Mouse (Mus musculus): ENCODE measurements at regions not wholly inside any gene's neighbourhood (a gene's known extent, or its start where the extent isn't known, plus 50 kb on each side); places are given as distances from the start of the nearest gene placed in this dataset.

DNA sequence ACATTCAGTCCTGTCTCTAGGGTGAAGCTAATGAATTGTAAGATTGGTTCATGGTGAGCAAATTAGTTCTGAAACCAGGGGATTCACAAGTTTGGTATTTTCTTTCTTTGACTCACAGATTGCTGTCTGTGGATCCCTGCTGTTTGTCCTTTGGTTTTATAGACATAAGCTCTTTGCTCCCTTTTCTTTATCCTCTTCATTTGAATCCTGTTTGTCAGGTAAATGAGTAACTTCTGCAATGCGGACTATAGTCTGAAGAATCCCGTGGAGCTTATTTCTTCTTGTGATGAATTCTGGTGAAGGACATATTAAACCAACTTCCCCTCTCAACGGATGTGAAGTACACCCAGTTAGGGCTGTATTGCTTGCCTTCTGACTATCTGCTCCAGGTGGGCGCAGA, 69.6 kb upstream of the Fndc3a start:
- no peak for DNase-seq (ENCODE audit: low read depth)

GRCm38 (mm10) chr14:72778756-72779155, 69.0 kb upstream of the Fndc3a start:
- no peak for DNase-seq (ENCODE audit: low read depth)

DNA sequence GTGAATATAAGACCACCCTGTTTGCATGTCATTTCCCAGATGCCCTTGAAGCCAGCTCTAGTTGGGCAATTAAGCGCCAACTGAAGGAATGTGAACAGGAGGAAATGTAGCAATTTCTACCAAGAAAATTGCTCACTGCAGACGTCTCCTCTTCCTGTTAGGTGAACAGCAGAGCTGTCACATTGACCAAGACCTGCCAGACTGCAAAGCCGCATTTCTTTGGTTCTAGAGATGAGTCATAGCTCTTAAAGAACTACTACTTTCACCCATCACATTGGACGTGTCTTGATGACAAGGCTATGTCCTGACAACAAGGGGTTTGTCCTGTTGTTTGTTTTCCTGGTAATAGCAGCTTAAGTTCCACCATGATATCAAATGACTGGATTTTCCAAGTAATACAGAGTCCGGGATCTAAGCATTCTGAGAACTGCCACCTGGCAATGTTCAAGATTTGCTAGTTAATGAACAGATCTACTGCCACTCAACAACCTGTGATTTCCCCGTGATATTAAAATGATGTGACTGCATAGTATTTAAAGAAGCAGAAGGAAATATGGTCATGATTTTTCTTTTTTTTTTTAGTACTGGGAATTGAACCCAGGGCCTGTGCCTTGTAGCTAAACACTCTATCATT, 68.2 kb upstream of the Fndc3a start:
- DNase-seq (ENCODE audit: low read depth) = no peak

- no peak for DNase-seq (ENCODE audit: low read depth)
Measured at GRCm38 (mm10) chr14:72770237-72770636, 60.4 kb upstream of the Fndc3a start.

DNA sequence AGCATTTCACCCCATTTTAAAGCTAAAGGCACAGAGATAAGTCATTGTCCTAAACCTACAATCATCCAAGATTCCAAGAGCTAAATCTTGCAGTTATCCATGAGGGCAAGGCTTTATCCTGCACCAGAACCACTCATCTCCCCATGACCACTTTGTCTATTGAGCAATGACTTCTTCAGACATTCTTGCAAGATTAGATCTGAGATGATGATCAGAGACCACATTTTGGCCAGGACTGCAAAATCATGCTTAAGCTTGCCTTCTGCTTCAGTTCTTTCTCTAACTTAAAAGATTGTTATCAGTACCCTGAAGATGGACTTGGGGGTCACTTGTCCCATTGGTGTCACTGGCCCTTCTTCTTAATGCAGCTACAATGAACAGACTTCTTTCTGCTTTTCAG, 50.3 kb upstream of the Fndc3a start:
- DNase-seq (ENCODE audit: low read depth) = no peak
